Comparison of ENCODE assay signal across 8 mouse cellular contexts in the genomic region with DNA sequence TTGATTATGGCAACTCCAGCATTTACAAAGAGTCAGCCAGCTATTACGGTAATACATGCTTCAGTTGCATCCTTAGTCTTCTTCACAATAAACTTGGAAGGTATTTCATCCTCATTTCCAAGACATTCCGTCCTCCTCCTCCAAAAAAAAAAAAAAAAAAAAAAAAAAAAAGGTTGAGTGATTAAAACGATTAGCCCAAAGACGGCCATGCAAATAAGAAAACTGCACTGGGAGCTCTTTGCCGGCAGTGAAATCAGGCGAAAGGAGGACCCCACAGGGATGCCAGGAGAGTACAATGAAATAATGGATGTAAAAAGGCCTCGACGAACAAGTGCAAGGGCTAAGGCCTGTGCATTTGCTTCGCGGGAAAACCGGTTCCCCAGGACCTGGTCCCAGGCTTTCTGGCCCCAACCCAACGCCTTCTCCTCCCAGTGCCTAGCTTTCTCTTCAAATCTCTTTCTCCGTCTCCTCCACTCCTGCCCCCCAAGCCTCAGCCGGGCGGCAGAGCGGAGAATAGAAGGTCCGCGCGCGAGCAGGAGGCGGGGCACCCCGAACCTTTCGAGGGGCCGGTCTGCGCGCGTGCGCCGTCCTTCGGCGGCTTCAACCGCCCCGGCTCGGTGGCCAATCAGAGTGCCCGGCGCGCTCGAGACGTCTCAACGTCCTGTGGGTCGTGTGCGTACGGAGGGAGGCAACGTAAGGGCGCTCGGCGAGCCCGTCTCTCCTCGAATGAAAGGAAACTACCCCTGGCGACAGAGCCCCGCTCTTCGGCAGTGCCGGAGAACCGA. TPM values are rescaled to one million over a fixed set of nuclear protein-coding genes. Genes with fewer than 3 reads are reported as not detected.
DNase-seq lines count a peak whose midpoint lies in the region; ATAC-seq and TF ChIP-seq lines count a peak whose summit lies in the region.

Phf6 (plus strand) TSS at position 680 of the 785 bp plus-strand sequence.

- peak within 1 kb of the TSS; percentile 49 for H3K4me2 ChIP-seq in forebrain, embryonic 11.5 days (ENCODE audit: low read depth, low read length, severe bottlenecking)
- peak within 1 kb of the TSS; percentile 66 for H3K4me2 ChIP-seq in heart, embryonic 16.5 days (ENCODE audit: low read depth, low read length)
- peak within 1 kb of the TSS; percentile 80 for H3K4me2 ChIP-seq in liver, embryonic 16.5 days (ENCODE audit: low read depth, low read length)
- H3K4me2 ChIP-seq in neural tube, embryonic 13.5 days = peak within 1 kb of the TSS; percentile 56

- DNase-seq in CD8-positive naive resting alpha-beta T cell, adult 2 months (ENCODE audit: low read depth in 2 of 2, low spot score in 2 of 2) = peak; percentile 79 to 82
- peak; percentile 69 for DNase-seq in c-Kit-positive CD71-negative TER-119-negative erythroid progenitor cells, embryonic 14.5 days (ENCODE audit: low read depth)
- peak; percentile 95 for DNase-seq in forebrain, embryonic 11.5 days (ENCODE audit: low spot score)
- peak; percentile 91 to 94 for DNase-seq in kidney, postnatal 4 days

- no peaks in the 10 kb centered on the region for H3K4me1 ChIP-seq in forebrain, embryonic 11.5 days (replicated peaks; ENCODE audit: control insufficient read depth, insufficient read depth, low read length)
- no peaks in the 10 kb centered on the region for H3K4me1 ChIP-seq in heart, embryonic 16.5 days (ENCODE audit: control insufficient read depth, insufficient read depth, low read length)
- no peaks in the 10 kb centered on the region for H3K4me1 ChIP-seq in liver, embryonic 16.5 days (ENCODE audit: control insufficient read depth, low read depth, low read length)
- H3K4me1 ChIP-seq in neural tube, embryonic 13.5 days (replicated peaks) = peaks cover 11% of the 10 kb centered on the region
- no peaks in the 10 kb centered on the region for H3K4me1 ChIP-seq in testis, adult 2 months (ENCODE audit: control insufficient read depth, insufficient read depth, low read length)

- H3K27me3 ChIP-seq in forebrain, embryonic 11.5 days (ENCODE audit: control insufficient read depth, insufficient read depth, low read length) = no peaks in the 10 kb centered on the region
- H3K27me3 ChIP-seq in heart, embryonic 16.5 days (ENCODE audit: control insufficient read depth, insufficient read depth, low read length) = no peaks in the 10 kb centered on the region
- H3K27me3 ChIP-seq in liver, embryonic 16.5 days (ENCODE audit: control insufficient read depth, insufficient read depth, low read depth, low read length) = no peaks in the 10 kb centered on the region
- no peaks in the 10 kb centered on the region for H3K27me3 ChIP-seq in neural tube, embryonic 13.5 days
- no peaks in the 10 kb centered on the region for H3K27me3 ChIP-seq in testis, adult 2 months (ENCODE audit: control insufficient read depth, insufficient read depth, low read length)

- ATAC-seq in forebrain, embryonic 11.5 days (replicated peaks; ENCODE audit: low FRiP score) = peak; percentile 100
- ATAC-seq in heart, embryonic 16.5 days (replicated peaks; ENCODE audit: extremely low read depth, insufficient read depth, low FRiP score) = peak; percentile 99
- ATAC-seq in liver, embryonic 16.5 days (ENCODE audit: low read depth) = peak; percentile 100
- peak; percentile 99 for ATAC-seq in neural tube, embryonic 13.5 days (ENCODE audit: low read depth)

- H3K9me3 ChIP-seq in forebrain, embryonic 11.5 days (ENCODE audit: control insufficient read depth, low read length) = no peaks in the 10 kb centered on the region
- no peaks in the 10 kb centered on the region for H3K9me3 ChIP-seq in heart, embryonic 16.5 days (replicated peaks; ENCODE audit: control insufficient read depth, low read length)
- H3K9me3 ChIP-seq in liver, embryonic 16.5 days (replicated peaks; ENCODE audit: control insufficient read depth, low read length) = no peaks in the 10 kb centered on the region
- no peaks in the 10 kb centered on the region for H3K9me3 ChIP-seq in neural tube, embryonic 13.5 days

- peak within 1 kb of the TSS; percentile 93 for H3K27ac ChIP-seq in forebrain, embryonic 11.5 days (ENCODE audit: low read depth, low read length)
- H3K27ac ChIP-seq in heart, embryonic 16.5 days (ENCODE audit: low read length) = peak within 1 kb of the TSS; percentile 88
- peak within 1 kb of the TSS; percentile 73 for H3K27ac ChIP-seq in liver, embryonic 16.5 days (ENCODE audit: low read length)
- peak within 1 kb of the TSS; percentile 97 for H3K27ac ChIP-seq in neural tube, embryonic 13.5 days (replicated peaks)
- peak within 1 kb of the TSS; percentile 97 for H3K27ac ChIP-seq in testis, adult 2 months (ENCODE audit: control insufficient read depth, insufficient read depth, low read depth, low read length)

- WGBS in forebrain, embryonic 11.5 days = 19% methylated on average over 43 of the region's 54 CpGs
- WGBS in heart, embryonic 16.5 days = 15% methylated on average over 54 of the region's 54 CpGs
- 22% methylated on average over 54 of the region's 54 CpGs for WGBS in liver, embryonic 16.5 days (ENCODE audit: insufficient replicate concordance)
- 19% methylated on average over 54 of the region's 54 CpGs for WGBS in neural tube, embryonic 13.5 days

- no peaks in the 10 kb centered on the region for H3K36me3 ChIP-seq in forebrain, embryonic 11.5 days (ENCODE audit: control insufficient read depth, insufficient read depth, low read length)
- no peaks in the 10 kb centered on the region for H3K36me3 ChIP-seq in heart, embryonic 16.5 days (ENCODE audit: control insufficient read depth, insufficient read depth)
- no peaks in the 10 kb centered on the region for H3K36me3 ChIP-seq in liver, embryonic 16.5 days (ENCODE audit: control insufficient read depth, insufficient read depth)
- H3K36me3 ChIP-seq in neural tube, embryonic 13.5 days = no peaks in the 10 kb centered on the region
- H3K36me3 ChIP-seq in testis, adult 2 months (ENCODE audit: control insufficient read depth, insufficient read depth, low read length) = no peaks in the 10 kb centered on the region

- H3K9ac ChIP-seq in forebrain, embryonic 11.5 days (ENCODE audit: low read length) = peak within 1 kb of the TSS; percentile 79
- H3K9ac ChIP-seq in heart, embryonic 16.5 days (ENCODE audit: low read length) = peak within 1 kb of the TSS; percentile 82
- peak within 1 kb of the TSS; percentile 84 for H3K9ac ChIP-seq in liver, embryonic 16.5 days (ENCODE audit: low read depth, low read length)
- peak within 1 kb of the TSS; percentile 88 for H3K9ac ChIP-seq in neural tube, embryonic 13.5 days

- TF ChIP-seq POLR2A in testis, adult 2 months (IDR thresholded peaks at IDR 0.05; ENCODE audit: control insufficient read depth, low read depth, low read length) = peak; percentile 72

- no peak for TF ChIP-seq CTCF in testis, adult 2 months (IDR thresholded peaks at IDR 0.05; ENCODE audit: control insufficient read depth, insufficient read depth, insufficient replicate concordance, low read depth, low read length)

- H3K4me3 ChIP-seq in forebrain, embryonic 11.5 days (ENCODE audit: low read depth, low read length) = peak within 1 kb of the TSS; percentile 56
- peak within 1 kb of the TSS; percentile 76 for H3K4me3 ChIP-seq in heart, embryonic 16.5 days (ENCODE audit: low read length)
- peak within 1 kb of the TSS; percentile 77 for H3K4me3 ChIP-seq in liver, embryonic 16.5 days (ENCODE audit: low read depth, low read length)
- peak within 1 kb of the TSS; percentile 62 for H3K4me3 ChIP-seq in neural tube, embryonic 13.5 days
- peak within 1 kb of the TSS; percentile 90 for H3K4me3 ChIP-seq in testis, adult 2 months (ENCODE audit: control insufficient read depth, low read depth, low read length)

RNA-seq across cellular contexts. Expression of gene Phf6, which starts in this region (rescaled TPM):
- 114 and 127 TPM in 2 replicates for polyA plus RNA-seq in forebrain, embryonic 11.5 days (2014; fragmentation: Nextera tagmentation; extraction: Ambion mirVana)
- polyA plus RNA-seq in heart, embryonic 16.5 days (2015; fragmentation: Nextera tagmentation; extraction: Ambion mirVana) = 16.3 and 16.8 TPM in 2 replicates
- 8.4 and 8.8 TPM in 2 replicates for polyA plus RNA-seq in liver, embryonic 16.5 days (2015; fragmentation: Nextera tagmentation; extraction: Ambion mirVana)
- 69.7 and 79.2 TPM in 2 replicates for polyA plus RNA-seq in neural tube, embryonic 13.5 days (2015; fragmentation: Nextera tagmentation; extraction: Ambion mirVana)
- polyA plus RNA-seq in testis, adult 2 months (2012; rRNA removed) = 1.6 TPM in 2 replicates

Comparison
In these comparisons a context has a peak if more than half of its experiments do, and no peak if none do; other contexts are left out.
1. Peak in every context shown above with its lines: DNase-seq, ATAC-seq, H3K4me3 ChIP-seq and H3K27ac ChIP-seq.